Mouse (Mus musculus) hindbrain, embryonic 14.5 days (tissue): ENCODE measurements around the gene Por. TPM values are rescaled to one million over a fixed set of nuclear protein-coding genes. Genes with fewer than 3 reads are reported as not detected.
A peak's percentile ranks its signal among the peaks of the same experiment; 100 is the strongest.

ENCODE experiments used
- ATAC-seq: fragments of 200-750 bp; cut with Nextera tagmentation; 2 replicates; pipeline ENCODE4 v1.8.0; 2017; ENCODE audit warnings: moderate number of reproducible peaks, mild to moderate bottlenecking, moderate TSS enrichment, moderate library complexity; ENCODE audit not compliant: low FRiP score
- DNase-seq: peaks from one replicate; pipeline ENCODE4 v3.0.0-alpha.2; 2015; ENCODE audit warnings: low spot score
- H3K27ac ChIP-seq: fragments of 300-500 bp; sonication (generic); 2 replicates; pipeline ENCODE4 v1.5.1; 2014; ENCODE audit warnings: mild to moderate bottlenecking, moderate library complexity
- H3K27me3 ChIP-seq: fragments of 300-500 bp; sonication (generic); 2 replicates; pipeline ENCODE4 v1.6.1; 2014; ENCODE audit warnings: mild to moderate bottlenecking, low read length, mixed read lengths; ENCODE audit not compliant: control insufficient read depth, insufficient read depth
- H3K36me3 ChIP-seq: fragments of 300-500 bp; sonication (generic); replicated peaks from 2 replicates; pipeline ENCODE4 v1.6.1; 2014; ENCODE audit not compliant: control insufficient read depth, insufficient read depth
- H3K4me1 ChIP-seq: fragments of 300-500 bp; sonication (generic); replicated peaks from 2 replicates; pipeline ENCODE4 v1.6.1; 2014; ENCODE audit warnings: antibody characterized with exemption, low read length, mixed read lengths; ENCODE audit not compliant: control insufficient read depth, insufficient read depth
- H3K4me2 ChIP-seq: fragments of 300-500 bp; sonication (generic); replicated peaks from 2 replicates; pipeline ENCODE4 v1.6.1; 2014; ENCODE audit warnings: mild to moderate bottlenecking, moderate library complexity
- H3K4me3 ChIP-seq: fragments of 300-500 bp; sonication (generic); replicated peaks from 2 replicates; pipeline ENCODE4 v1.5.1; 2014; ENCODE audit warnings: mild to moderate bottlenecking, low read length
- H3K9ac ChIP-seq: fragments of 300-500 bp; sonication (generic); 2 replicates; pipeline ENCODE4 v1.6.1; 2014
- H3K9me3 ChIP-seq: fragments of 300-500 bp; sonication (generic); 2 replicates; pipeline ENCODE4 v1.6.1; 2016; ENCODE audit warnings: low read length; ENCODE audit not compliant: control insufficient read depth
- WGBS: fragments of 180-500 bp; shearing (Covaris S2); extraction: QIAGEN DNeasy Blood & Tissue Kit; methylation state at CpG from one replicate; pipeline ENCODE4 v1.1.7; 2014; 5-methylcytosine and 5-hydroxymethylcytosine counted together
- polyA plus RNA-seq: library from polyadenylated mRNA; unstranded; fragments of >200 nt; fragmentation: Nextera tagmentation; extraction: Ambion mirVana; gene quantifications from 2 replicates; pipeline ENCODE4 v1.2.1, GENCODE M21; 2014

The Por gene
- polyA plus RNA-seq, 1 experiment from 2014 or later = 79.7 TPM

DNA sequence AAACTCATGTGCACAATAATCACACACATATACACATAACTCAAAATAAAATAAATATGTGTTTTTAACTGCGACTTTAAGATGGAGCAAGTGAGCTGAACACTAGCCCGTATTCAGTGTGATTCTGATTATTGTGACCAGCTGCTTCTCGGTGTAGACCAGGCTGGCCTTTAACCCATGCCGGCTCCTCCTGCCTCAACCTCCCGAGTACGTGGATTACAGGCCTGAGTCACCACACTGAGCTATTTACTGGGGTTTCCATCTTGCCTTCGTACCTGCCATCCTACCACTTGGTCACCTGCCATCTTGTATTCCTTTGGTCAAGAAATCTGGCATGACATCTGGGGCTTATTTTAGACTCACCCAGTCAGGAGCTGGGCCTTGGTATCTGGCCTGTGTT lies 33.6 kb downstream of the Por start:
- H3K4me2 ChIP-seq = no peak overlapping the region
- peaks cover 20% of the 10 kb centered on the region for H3K36me3 ChIP-seq
- DNase-seq (no peak), ATAC-seq (no peak)
- H3K4me1 ChIP-seq = no peaks in the 10 kb centered on the region
- no peak overlapping the region for H3K4me3 ChIP-seq
- 95% methylated on average over 7 of the region's 7 CpGs for WGBS
- H3K27me3 ChIP-seq = no peaks in the 10 kb centered on the region
- no peaks in the 10 kb centered on the region for H3K9me3 ChIP-seq
- no peak overlapping the region for H3K9ac ChIP-seq
- H3K27ac ChIP-seq = no peak overlapping the region

GRCm38 (mm10) chr5:135705383-135705782 lies 35.5 kb downstream of the Por start:
- H3K9me3 ChIP-seq = no peaks in the 10 kb centered on the region
- no peak overlapping the region for H3K9ac ChIP-seq
- no peak overlapping the region for H3K4me2 ChIP-seq
- H3K4me1 ChIP-seq = no peaks in the 10 kb centered on the region
- no peaks in the 10 kb centered on the region for H3K27me3 ChIP-seq
- no peak overlapping the region for H3K4me3 ChIP-seq
- WGBS = 95% methylated on average over 4 of the region's 4 CpGs
- peaks cover 25% of the 10 kb centered on the region for H3K36me3 ChIP-seq
- H3K27ac ChIP-seq = no peak overlapping the region
- DNase-seq (no peak), ATAC-seq (no peak)

GRCm38 (mm10) chr5:135707039-135707438 lies 37.2 kb downstream of the Por start:
- Histone ChIP-seq H3K9me3 (no peaks in the 10 kb centered on the region), H3K9ac (no peak overlapping the region), H3K27me3 (no peaks in the 10 kb centered on the region), H3K36me3 (peaks cover 19% of the 10 kb centered on the region), H3K27ac (no peak overlapping the region), H3K4me3 (no peak overlapping the region), H3K4me2 (no peak overlapping the region), H3K4me1 (no peaks in the 10 kb centered on the region)
- ATAC-seq (no peak), DNase-seq (no peak)
- WGBS = 90% methylated on average over 13 of the region's 13 CpGs

GRCm38 (mm10) chr5:135707855-135708254 lies 38.0 kb downstream of the Por start:
- no peak overlapping the region for H3K4me2 ChIP-seq
- ATAC-seq (no peak), DNase-seq (no peak)
- no peaks in the 10 kb centered on the region for H3K27me3 ChIP-seq
- no peaks in the 10 kb centered on the region for H3K9me3 ChIP-seq
- no peak overlapping the region for H3K4me3 ChIP-seq
- H3K4me1 ChIP-seq = no peaks in the 10 kb centered on the region
- no peak overlapping the region for H3K27ac ChIP-seq
- H3K9ac ChIP-seq = no peak overlapping the region
- WGBS = 57% methylated on average over 1 of the region's 1 CpGs
- peaks cover 17% of the 10 kb centered on the region for H3K36me3 ChIP-seq

DNA sequence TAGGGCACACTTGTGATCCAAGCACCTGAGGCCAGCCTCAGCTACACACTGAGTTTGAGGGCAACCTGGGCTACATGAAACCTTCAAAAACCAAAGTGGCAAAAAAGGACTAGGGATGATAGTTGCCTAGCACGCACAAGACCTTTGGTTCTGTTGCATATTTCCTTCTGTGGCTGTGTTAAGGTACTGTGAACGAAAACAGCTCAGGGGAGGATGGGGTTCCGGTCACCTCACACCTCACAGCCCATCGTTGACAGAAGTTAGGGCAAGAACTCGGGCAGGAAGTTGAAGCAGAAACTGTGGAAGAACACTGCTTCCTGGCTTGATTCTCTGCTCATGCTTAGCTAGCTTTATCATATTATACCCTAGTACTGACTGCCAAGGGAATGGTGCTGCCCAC lies 39.9 kb downstream of the Por start:
- Histone ChIP-seq H3K4me2 (no peak overlapping the region), H3K4me3 (no peak overlapping the region), H3K27me3 (no peaks in the 10 kb centered on the region), H3K9ac (no peak overlapping the region), H3K36me3 (peaks cover 17% of the 10 kb centered on the region), H3K9me3 (no peaks in the 10 kb centered on the region), H3K27ac (no peak overlapping the region), H3K4me1 (peaks cover 12% of the 10 kb centered on the region; the same call in 1 of the 2 replicates)
- 98% methylated on average over 5 of the region's 5 CpGs for WGBS
- ATAC-seq = no peak
- no peak for DNase-seq

DNA sequence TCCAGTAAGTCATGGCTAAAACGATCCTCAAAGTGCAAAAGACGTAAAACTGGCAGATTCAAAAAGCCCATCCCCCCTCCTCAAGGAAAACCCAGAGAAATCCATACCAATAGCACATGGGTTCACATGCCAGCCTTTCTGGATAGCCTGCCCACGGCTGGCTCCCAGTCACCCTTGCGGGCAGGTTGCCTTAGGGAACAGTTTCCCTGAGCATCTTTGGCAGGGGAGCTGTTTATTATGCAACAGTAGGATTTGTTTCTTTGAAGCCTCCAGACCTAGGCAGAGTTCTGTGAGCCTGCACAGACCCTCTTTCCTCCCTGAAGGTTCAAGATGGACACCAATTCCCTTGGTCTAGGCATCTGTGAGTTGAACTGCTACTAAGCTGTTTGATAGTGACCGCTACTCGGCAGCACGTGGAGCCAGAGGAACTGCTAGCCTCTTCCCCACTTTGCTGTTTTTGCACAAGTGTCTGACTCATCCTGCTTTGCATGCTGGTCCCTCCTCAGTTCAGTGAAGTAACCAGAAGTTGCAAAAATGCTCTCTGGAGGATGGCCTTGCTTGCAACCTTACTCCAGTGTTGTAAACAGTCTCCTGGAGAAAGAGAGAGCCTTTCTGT lies 40.9 kb downstream of the Por start:
- DNase-seq = no peak
- Histone ChIP-seq H3K4me3 (no peak overlapping the region), H3K4me2 (no peak overlapping the region), H3K36me3 (peaks cover 18% of the 10 kb centered on the region), H3K27me3 (no peaks in the 10 kb centered on the region), H3K9me3 (no peaks in the 10 kb centered on the region), H3K27ac (no peak overlapping the region), H3K9ac (no peak overlapping the region), H3K4me1 (peaks cover 12% of the 10 kb centered on the region; the same call in 1 of the 2 replicates)
- no peak for ATAC-seq
- WGBS = 92% methylated on average over 7 of the region's 7 CpGs

DNA sequence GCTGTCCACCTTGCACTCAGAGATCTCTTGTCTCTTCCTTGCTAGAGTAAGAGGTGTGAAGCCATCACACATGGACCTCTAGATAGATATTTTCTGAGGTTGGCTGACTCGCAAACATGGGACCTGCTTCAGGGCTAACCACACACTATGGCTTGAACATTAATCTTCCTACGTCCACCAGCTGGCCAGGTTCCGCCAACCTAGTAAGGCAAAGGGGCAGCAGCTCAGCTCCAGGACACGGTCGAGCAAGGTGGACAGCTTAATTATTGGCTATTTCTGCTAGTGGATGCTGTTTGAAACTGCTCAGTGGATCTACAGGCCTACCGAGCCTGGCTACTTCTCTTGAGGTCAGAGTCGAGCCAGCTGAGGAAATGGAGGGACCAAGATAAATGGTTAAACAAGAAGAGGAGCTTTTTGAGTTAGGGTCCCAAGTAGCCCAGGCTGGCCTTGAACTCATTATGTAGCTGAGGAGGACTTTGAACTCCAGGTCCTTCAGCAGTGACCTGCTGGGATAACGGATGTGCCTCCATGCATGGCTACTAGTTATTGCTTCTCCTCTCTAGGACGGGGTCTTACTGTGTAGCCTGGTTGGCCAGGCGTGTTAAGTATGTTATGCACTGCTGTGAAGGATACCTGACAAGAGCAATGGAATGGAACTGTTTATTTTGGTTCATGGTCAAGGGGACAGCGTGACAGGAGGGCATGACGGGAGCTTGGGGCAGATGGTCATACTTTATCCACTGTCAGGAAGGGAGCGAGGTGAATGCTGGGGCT lies 41.9 kb downstream of the Por start:
- H3K4me3 ChIP-seq = no peak overlapping the region
- H3K4me1 ChIP-seq = peaks cover 12% of the 10 kb centered on the region; the same call in 1 of the 2 replicates
- no peak overlapping the region for H3K9ac ChIP-seq
- DNase-seq (no peak), ATAC-seq (no peak)
- no peaks in the 10 kb centered on the region for H3K9me3 ChIP-seq
- H3K27me3 ChIP-seq = no peaks in the 10 kb centered on the region
- H3K27ac ChIP-seq = no peak overlapping the region
- no peak overlapping the region for H3K4me2 ChIP-seq
- H3K36me3 ChIP-seq = peaks cover 28% of the 10 kb centered on the region
- 93% methylated on average over 13 of the region's 13 CpGs for WGBS

DNA sequence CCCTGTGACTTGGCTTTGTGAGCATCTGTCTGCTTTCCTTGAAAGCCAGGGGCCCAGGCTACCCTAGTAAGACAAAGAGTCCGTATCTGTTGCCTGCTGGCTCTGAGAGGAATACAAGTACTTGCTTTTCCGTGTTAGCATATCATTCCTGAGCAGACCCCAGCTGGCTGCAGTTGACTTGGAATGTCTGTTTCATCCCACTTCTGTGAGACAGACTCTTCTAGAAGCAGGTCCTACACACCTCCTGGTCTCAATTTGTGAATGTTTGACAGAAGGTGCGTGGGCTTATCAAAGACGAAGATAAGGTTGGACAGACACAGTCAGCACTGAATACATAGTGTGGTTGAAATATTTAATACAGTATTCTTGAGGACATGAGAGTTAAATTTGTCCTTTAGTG lies 43.0 kb downstream of the Por start:
- Histone ChIP-seq H3K27me3 (no peaks in the 10 kb centered on the region), H3K9ac (no peak overlapping the region), H3K4me1 (peaks cover 12% of the 10 kb centered on the region; the same call in 1 of the 2 replicates), H3K36me3 (peaks cover 33% of the 10 kb centered on the region), H3K4me2 (no peak overlapping the region), H3K9me3 (no peaks in the 10 kb centered on the region), H3K4me3 (no peak overlapping the region), H3K27ac (no peak overlapping the region)
- WGBS = 58% methylated on average over 4 of the region's 4 CpGs
- DNase-seq (no peak), ATAC-seq (no peak)

DNA sequence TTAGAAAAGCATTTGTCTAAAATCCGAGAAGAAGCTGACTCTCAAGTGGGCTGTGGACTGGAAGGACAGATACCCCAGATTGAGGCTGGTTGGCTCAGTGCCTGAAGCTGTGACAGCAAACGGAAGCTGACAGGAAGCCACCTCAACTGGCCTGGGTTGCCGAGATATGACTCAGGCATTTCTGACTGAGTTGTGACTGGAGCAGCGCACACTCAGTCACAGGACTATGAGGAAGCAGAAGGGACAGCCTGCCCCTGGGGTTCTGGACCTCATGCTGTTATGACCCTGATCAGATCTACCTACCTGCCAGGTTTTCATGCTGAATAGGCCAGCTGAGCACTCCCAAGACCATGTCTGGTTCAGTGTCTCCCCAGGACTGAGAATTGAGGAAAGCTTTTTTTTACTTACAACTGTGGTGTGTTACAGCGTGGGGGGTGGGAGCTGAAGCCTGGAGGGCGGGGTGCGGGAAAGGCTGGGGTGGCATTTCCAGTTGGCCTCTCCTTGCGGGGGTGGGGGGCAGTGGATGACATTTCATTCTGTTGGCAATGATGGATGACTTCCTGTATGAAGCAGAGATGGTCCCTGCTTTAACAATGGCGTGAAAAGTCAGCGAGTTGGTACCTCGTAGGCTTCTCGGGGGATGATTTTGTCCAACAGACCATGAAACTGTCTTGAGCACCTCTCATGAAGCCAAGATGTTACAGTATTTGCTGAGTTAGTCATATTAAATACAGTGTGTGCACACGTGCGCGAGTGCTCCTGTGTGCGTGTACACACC lies 43.8 kb downstream of the Por start:
- peak; percentile 37 for DNase-seq

More for the DNA sequence above, 43.8 kb downstream of the Por start:
- Histone ChIP-seq H3K4me1 (peaks cover 12% of the 10 kb centered on the region; the same call in 1 of the 2 replicates), H3K9ac (no peak overlapping the region), H3K27ac (no peak overlapping the region), H3K4me3 (no peak overlapping the region), H3K36me3 (peaks cover 37% of the 10 kb centered on the region), H3K4me2 (no peak overlapping the region), H3K27me3 (no peaks in the 10 kb centered on the region), H3K9me3 (no peaks in the 10 kb centered on the region)
- no peak for ATAC-seq
- WGBS = 52% methylated on average over 16 of the region's 16 CpGs
